Mouse (Mus musculus) brown adipose tissue, adult 24 weeks (tissue): ENCODE results near the gene Rnf212b. TPM values are rescaled to one million over a fixed set of nuclear protein-coding genes. Genes with fewer than 3 reads are reported as not detected.
"Not testable (repeated sequence)": the region's sequence is repeated elsewhere in the genome, so short reads cannot be mapped to it uniquely, and the experiment has no call there.

Source experiments
- H3K27ac ChIP-seq: fragments of 200-500 bp; replicated peaks from 2 replicates; pipeline ENCODE4 v1.5.1; 2012; ENCODE audit warnings: low read depth, mild to moderate bottlenecking, low read length
- H3K4me1 ChIP-seq: fragments of 200-500 bp; 2 replicates; pipeline ENCODE4 v1.6.1; 2012; ENCODE audit warnings: low read length, mixed read lengths; ENCODE audit not compliant: control insufficient read depth, insufficient read depth, insufficient read length
- H3K4me3 ChIP-seq: fragments of 200-500 bp; 2 replicates; pipeline ENCODE4 v1.5.1; 2012; ENCODE audit warnings: low read depth, mild to moderate bottlenecking, low read length, moderate library complexity; ENCODE audit not compliant: insufficient read depth
- polyA plus RNA-seq: library from polyadenylated mRNA; stranded (reverse); fragments of >200 nt; gene quantifications from 2 replicates; pipeline ENCODE4 v1.2.4, GENCODE M21; 2012; ENCODE audit not compliant: missing spikeins, insufficient read depth, insufficient read length

Gene Rnf212b
- 1.5 and 2.0 TPM in 2 replicates for polyA plus RNA-seq

DNA sequence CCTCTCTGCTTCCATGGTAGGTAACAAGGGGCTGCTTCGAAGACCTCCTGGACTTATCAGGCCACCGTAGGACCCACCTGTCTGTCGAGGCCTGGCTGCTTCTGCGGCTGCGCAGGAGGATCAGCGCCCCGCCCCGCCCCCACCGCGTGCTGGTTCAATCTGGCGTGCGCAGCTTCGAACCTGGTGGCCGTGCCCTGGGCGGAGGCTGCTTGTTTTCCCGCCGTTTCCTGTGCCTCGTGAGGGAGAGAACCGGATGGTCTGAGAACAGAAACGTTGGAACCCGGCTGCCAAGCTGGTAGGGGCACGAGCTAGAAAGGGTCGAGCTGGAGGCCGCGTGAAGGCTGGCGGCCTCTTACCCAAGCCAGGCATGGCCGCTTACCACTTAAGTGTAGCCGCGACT is at the start of gene Rnf212b:
Rnf212b (plus strand) TSS at position 151 of the 400 bp plus-strand sequence.
- no peaks in the 10 kb centered on the region for H3K4me1 ChIP-seq
- no peak within 1 kb of the TSS for H3K4me3 ChIP-seq
- no peak within 1 kb of the TSS for H3K27ac ChIP-seq

- H3K4me1 ChIP-seq, H3K27ac ChIP-seq, H3K4me3 ChIP-seq: not testable (repeated sequence)
Observed at GRCm38 (mm10) chr14:54766937-54767336, 47.0 kb upstream of the Rnf212b start.

DNA sequence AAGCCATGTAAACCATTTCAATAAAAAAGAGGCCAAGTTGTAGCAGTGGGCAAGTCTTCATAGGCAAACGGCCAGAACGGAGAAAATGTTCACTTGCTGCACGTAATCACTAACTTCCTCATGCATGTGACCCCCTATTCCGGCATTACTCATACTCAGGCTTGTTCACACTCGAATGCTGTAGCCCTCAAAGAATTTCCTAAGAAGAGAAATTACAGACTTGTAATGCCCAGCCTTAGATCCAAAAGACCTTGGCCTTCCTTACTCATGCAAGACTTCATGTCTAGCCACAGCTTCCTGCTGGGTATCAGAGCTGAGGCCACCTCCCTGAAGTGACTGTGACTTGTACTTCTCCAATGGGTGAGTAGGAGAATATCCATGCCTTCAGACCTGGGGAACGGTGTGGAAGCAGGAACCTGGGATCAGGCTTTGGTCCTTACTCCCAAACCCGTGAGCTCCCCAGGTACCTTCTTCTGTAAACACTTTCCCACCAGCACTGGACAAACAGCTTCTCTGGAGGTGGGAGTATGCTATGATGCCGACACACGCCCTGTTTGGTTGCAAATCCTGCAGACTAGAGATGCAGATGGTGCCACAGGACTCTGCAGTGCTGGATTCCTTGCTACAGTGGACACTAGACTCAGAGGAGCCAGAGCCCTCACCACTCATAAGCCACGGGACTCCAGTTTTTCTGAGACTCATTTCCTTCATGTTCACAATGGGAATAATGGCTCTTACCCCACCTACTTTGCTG is 45.5 kb upstream of the Rnf212b start:
- Histone ChIP-seq H3K27ac (0 out of 2 replicates have a peak overlapping the region, but pooled peaks have one; percentile 30), H3K4me3 (no peak overlapping the region), H3K4me1 (no peaks in the 10 kb centered on the region)

DNA sequence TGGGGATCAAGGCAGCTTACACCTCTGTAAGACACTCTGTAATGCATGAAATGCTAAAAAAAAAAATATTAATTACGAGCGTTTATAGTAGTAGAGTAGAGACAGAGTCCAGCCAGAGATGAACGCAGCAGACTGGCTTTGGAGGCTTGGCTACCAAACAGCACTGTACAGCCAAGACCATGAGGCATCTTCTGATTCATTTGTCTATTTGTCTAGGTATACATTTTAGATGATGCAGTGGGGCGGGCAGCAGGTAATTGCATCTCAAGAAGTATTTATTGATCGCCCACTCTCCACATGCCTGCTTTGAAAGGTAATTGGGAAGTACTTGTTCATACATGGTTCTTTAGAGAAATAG is 44.9 kb upstream of the Rnf212b start:
- Histone ChIP-seq H3K4me1 (no peaks in the 10 kb centered on the region), H3K4me3 (no peak overlapping the region), H3K27ac (no peak overlapping the region)

GRCm38 (mm10) chr14:54770373-54770772 is 43.6 kb upstream of the Rnf212b start:
- Histone ChIP-seq H3K27ac (no peak overlapping the region), H3K4me3 (no peak overlapping the region), H3K4me1 (no peaks in the 10 kb centered on the region)

GRCm38 (mm10) chr14:54772333-54772856 is 41.5 kb upstream of the Rnf212b start:
- no peak overlapping the region for H3K4me3 ChIP-seq
- no peak overlapping the region for H3K27ac ChIP-seq
- no peaks in the 10 kb centered on the region for H3K4me1 ChIP-seq

DNA sequence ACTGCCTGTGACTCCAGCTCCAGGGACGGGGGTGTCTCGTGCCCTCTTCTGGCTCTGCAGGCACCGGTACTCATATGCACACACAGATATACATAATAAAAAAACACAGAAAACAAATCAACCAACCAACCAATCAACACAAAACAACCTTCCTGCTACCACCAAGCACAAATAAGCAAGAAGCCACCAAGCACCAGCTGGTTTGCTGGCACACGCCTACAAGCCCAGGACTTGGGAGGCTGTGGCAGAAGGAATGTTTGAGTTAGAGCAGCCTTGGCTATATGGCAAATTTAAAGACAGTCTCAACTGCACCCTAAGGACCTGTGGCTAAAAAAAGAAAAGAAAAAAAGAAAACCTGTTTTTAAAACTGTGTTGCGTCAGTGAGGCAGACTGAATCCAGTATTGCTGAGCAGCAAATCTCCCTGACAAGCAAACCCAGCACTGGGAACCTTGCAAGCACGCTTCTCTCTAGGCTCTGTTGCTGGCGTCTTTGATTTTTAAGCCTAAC is 38.4 kb upstream of the Rnf212b start:
- H3K4me1 ChIP-seq = no peaks in the 10 kb centered on the region
- no peak overlapping the region for H3K4me3 ChIP-seq

DNA sequence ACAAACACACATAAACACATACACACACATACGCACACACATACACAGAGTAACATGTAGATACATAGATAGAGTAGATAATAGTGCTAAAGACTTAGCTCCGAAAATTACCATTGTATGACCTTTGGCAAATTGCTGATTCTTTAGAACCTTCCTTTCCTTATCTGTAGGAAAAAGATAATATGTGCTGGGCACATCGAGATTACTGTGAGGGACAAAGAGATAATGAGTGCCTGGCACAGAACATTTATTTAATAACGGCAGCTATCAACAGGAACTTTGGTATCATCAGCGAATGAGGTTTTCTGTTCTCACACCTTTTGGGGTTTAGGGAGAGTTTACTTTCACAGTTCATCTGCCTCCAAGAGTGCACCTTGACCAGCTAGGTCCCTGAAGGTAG is 37.2 kb upstream of the Rnf212b start:
- Histone ChIP-seq H3K27ac (no peak overlapping the region), H3K4me3 (no peak overlapping the region), H3K4me1 (no peaks in the 10 kb centered on the region)

More for the DNA sequence above, 38.4 kb upstream of the Rnf212b start:
- no peak overlapping the region for H3K27ac ChIP-seq

DNA sequence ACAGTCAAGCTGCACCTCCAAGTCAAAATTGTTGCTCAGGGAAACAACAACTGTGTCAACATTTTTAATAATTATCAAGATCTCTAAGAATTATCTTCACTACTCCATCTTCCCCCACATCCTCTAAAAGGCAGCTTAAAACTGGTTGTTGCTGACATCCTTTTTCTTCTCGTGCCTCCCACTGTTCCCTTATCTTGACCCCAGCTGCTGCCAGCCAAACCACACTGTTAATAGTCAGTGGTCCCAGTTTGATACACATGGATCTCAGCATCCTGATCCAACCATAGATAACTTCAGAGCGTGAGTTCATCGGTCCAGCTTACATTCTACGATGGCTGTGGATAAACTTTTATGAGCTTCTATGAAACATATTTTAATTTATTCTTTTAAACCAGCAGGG is 36.0 kb upstream of the Rnf212b start:
- H3K4me3 ChIP-seq = no peak overlapping the region
- no peaks in the 10 kb centered on the region for H3K4me1 ChIP-seq
- H3K27ac ChIP-seq = no peak overlapping the region

DNA sequence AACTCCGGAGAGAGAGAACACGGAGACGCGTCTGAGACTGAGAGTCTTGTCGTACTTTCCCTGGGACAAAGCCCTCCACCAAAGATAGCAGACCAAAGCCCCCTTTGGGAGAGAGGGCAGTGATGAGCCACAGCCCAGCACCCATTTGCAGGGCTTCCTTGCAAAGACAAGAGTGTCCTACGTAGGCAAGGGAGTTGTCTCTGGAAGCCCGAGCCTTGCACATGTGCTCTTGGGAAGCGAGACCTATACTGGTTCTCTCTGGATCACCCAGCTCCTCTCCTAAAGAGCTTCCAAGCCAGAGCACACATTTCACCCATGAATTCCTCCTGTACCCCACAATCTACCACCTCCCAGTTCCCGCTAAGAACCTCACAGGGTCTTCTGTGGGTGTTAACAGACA is 33.9 kb upstream of the Rnf212b start:
- H3K27ac ChIP-seq = no peak overlapping the region
- no peak overlapping the region for H3K4me3 ChIP-seq
- H3K4me1 ChIP-seq = no peaks in the 10 kb centered on the region

DNA sequence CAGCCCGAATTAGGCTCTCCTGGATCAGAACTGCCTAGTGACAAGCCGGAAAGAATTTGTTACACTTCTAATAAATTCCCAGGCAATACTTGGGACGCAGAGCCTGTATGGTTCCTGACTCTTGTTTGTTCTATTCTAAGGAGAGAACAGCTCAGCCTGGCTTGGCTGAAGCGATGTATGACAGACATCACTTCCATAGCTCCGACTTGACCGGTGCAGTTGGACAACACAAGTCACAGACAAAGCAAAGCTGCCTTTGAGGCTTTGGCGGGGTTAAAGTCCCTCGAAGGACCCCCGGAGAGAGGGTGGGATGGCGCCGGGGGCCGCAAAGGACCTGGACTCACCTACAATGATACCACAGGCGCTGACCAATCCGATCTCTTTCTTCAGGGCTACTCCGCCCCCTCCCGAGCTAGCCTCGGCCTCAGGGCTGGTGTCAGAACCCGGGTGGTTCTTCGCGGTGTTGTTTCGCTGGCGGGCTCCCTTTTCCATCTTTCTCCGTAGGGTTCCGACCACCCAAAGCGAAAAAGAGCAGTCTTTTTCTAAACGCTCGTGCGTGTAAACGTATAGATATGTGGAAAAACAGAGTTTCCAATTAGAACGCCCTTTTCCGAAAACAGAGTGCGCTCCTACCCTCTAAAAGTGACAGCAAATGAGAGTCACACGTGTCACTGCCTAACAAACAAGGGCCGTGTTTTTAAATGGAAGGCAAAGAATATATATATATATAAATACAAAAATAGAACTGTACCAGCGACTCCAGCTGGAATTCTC is 32.9 kb upstream of the Rnf212b start:
- no peak overlapping the region for H3K27ac ChIP-seq

GRCm38 (mm10) chr14:54781610-54782365 is 32.2 kb upstream of the Rnf212b start, which contains the start of gene Slc7a8:
TSS of gene Slc7a8 (minus strand) at chr14:54781946.
- no peak within 1 kb of the TSS for H3K27ac ChIP-seq
- peak within 1 kb of the TSS; percentile 74 for H3K4me3 ChIP-seq
- no peaks in the 10 kb centered on the region for H3K4me1 ChIP-seq

More for the DNA sequence above, 32.9 kb upstream of the Rnf212b start:
- Histone ChIP-seq H3K4me1 (no peaks in the 10 kb centered on the region), H3K4me3 (peak overlapping the region; percentile 74)

- Histone ChIP-seq H3K27ac (no peak overlapping the region), H3K4me1 (no peaks in the 10 kb centered on the region), H3K4me3 (no peak overlapping the region)
Observed at GRCm38 (mm10) chr14:54782971-54783370, 31.0 kb upstream of the Rnf212b start.

- Histone ChIP-seq H3K4me3 (no peak overlapping the region), H3K27ac (no peak overlapping the region), H3K4me1 (no peaks in the 10 kb centered on the region)
Observed at GRCm38 (mm10) chr14:54785898-54786297, 28.0 kb upstream of the Rnf212b start.

GRCm38 (mm10) chr14:54786489-54786888 is 27.5 kb upstream of the Rnf212b start:
- Histone ChIP-seq H3K27ac (no peak overlapping the region), H3K4me1 (no peaks in the 10 kb centered on the region), H3K4me3 (no peak overlapping the region)
